Mouse (Mus musculus) bone marrow macrophage, adult 2 months (primary cell): ENCODE measurements at regions not wholly inside any gene's neighbourhood (a gene's known extent, or its start where the extent isn't known, plus 50 kb on each side); places are given as distances from the start of the nearest gene placed in this dataset.

Experiments used
- H3K27ac ChIP-seq: 2 replicates; pipeline ENCODE4 v1.5.1; 2012; ENCODE audit warnings: low read depth, low read length; ENCODE audit not compliant: insufficient read depth
- H3K4me1 ChIP-seq: 2 replicates; pipeline ENCODE4 v1.6.1; 2012; ENCODE audit warnings: low read length; ENCODE audit not compliant: control insufficient read depth, insufficient read depth
- H3K4me3 ChIP-seq: 2 replicates; pipeline ENCODE4 v1.5.1; 2012; ENCODE audit warnings: mild to moderate bottlenecking, low read length, moderate library complexity; ENCODE audit not compliant: insufficient read depth
- CTCF ChIP-seq: IDR thresholded peaks from 2 replicates; pipeline ENCODE4 v1.5.1; 2012; ENCODE audit warnings: low read depth, mild to moderate bottlenecking, low read length, moderate library complexity
- POLR2A ChIP-seq: IDR thresholded peaks from 2 replicates; pipeline ENCODE4 v1.6.1; 2012; ENCODE audit warnings: mild to moderate bottlenecking, low read depth, low read length, borderline replicate concordance

GRCm38 (mm10) chr6:99942958-99943357 is 216.8 kb upstream of the Prok2 start:
- Histone ChIP-seq H3K4me3 (no peak overlapping the region), H3K27ac (no peak overlapping the region), H3K4me1 (peaks cover 7% of the 10 kb centered on the region; the same call in 1 of the 2 replicates)
- no peak for TF ChIP-seq CTCF
- no peak for TF ChIP-seq POLR2A

- no peak overlapping the region for H3K4me3 ChIP-seq
These were observed 213.9 kb upstream of the Prok2 start for GRCm38 (mm10) chr6:99940118-99940517.

GRCm38 (mm10) chr6:99939382-99939781 is 213.2 kb upstream of the Prok2 start:
- TF ChIP-seq CTCF (no peak), POLR2A (no peak)
- H3K4me1 ChIP-seq = peaks cover 7% of the 10 kb centered on the region; the same call in 1 of the 2 replicates

More at GRCm38 (mm10) chr6:99940118-99940517, 213.9 kb upstream of the Prok2 start:
- no peak for TF ChIP-seq CTCF
- Histone ChIP-seq H3K27ac (no peak overlapping the region), H3K4me1 (peaks cover 7% of the 10 kb centered on the region; the same call in 1 of the 2 replicates)

GRCm38 (mm10) chr6:99938949-99939348 is 212.8 kb upstream of the Prok2 start:
- Histone ChIP-seq H3K4me1 (peaks cover 7% of the 10 kb centered on the region; the same call in 1 of the 2 replicates), H3K4me3 (no peak overlapping the region), H3K27ac (no peak overlapping the region)
- TF ChIP-seq CTCF = no peak
- no peak for TF ChIP-seq POLR2A

More at GRCm38 (mm10) chr6:99939382-99939781, 213.2 kb upstream of the Prok2 start:
- Histone ChIP-seq H3K27ac (no peak overlapping the region), H3K4me3 (no peak overlapping the region)

- TF ChIP-seq POLR2A (no peak), CTCF (no peak)
- Histone ChIP-seq H3K27ac (no peak overlapping the region), H3K4me3 (no peak overlapping the region), H3K4me1 (peaks cover 20% of the 10 kb centered on the region)
These were observed 210.5 kb upstream of the Prok2 start for GRCm38 (mm10) chr6:99936716-99937115.

- Histone ChIP-seq H3K27ac (no peak overlapping the region), H3K4me3 (no peak overlapping the region), H3K4me1 (peaks cover 29% of the 10 kb centered on the region)
- no peak for TF ChIP-seq POLR2A
- TF ChIP-seq CTCF = no peak
These were observed 209.2 kb upstream of the Prok2 start for GRCm38 (mm10) chr6:99935373-99935772.

- no peak overlapping the region for H3K27ac ChIP-seq
- no peak overlapping the region for H3K4me3 ChIP-seq
- peaks cover 31% of the 10 kb centered on the region for H3K4me1 ChIP-seq
- TF ChIP-seq CTCF = no peak
- no peak for TF ChIP-seq POLR2A
These were observed 208.2 kb upstream of the Prok2 start for GRCm38 (mm10) chr6:99934394-99934793.

- no peak for TF ChIP-seq CTCF
- Histone ChIP-seq H3K27ac (no peak overlapping the region), H3K4me1 (peaks cover 31% of the 10 kb centered on the region), H3K4me3 (no peak overlapping the region)
These were observed 207.2 kb upstream of the Prok2 start for GRCm38 (mm10) chr6:99933404-99933803.

- H3K4me1 ChIP-seq = peaks cover 31% of the 10 kb centered on the region
- no peak overlapping the region for H3K27ac ChIP-seq
- no peak for TF ChIP-seq CTCF
- TF ChIP-seq POLR2A = no peak
These were observed 206.7 kb upstream of the Prok2 start for GRCm38 (mm10) chr6:99932923-99933322.

GRCm38 (mm10) chr6:99932405-99932804 is 206.2 kb upstream of the Prok2 start:
- Histone ChIP-seq H3K4me1 (peaks cover 31% of the 10 kb centered on the region), H3K27ac (no peak overlapping the region), H3K4me3 (no peak overlapping the region)
- TF ChIP-seq CTCF = no peak
- TF ChIP-seq POLR2A = no peak

More at GRCm38 (mm10) chr6:99932923-99933322, 206.7 kb upstream of the Prok2 start:
- H3K4me3 ChIP-seq = no peak overlapping the region

GRCm38 (mm10) chr6:99931588-99931987 is 205.4 kb upstream of the Prok2 start:
- no peak for TF ChIP-seq POLR2A
- TF ChIP-seq CTCF = no peak
- peaks cover 31% of the 10 kb centered on the region for H3K4me1 ChIP-seq
- H3K4me3 ChIP-seq = no peak overlapping the region
- no peak overlapping the region for H3K27ac ChIP-seq
